Mouse (Mus musculus) embryonic fibroblast, embryonic 13.5 days (primary cell): ENCODE measurements around the gene Lamc3.

Experiments used
- CTCF ChIP-seq: IDR thresholded peaks from 2 replicates; pipeline ENCODE4 v1.5.1; 2011; ENCODE audit warnings: mild to moderate bottlenecking, control low read depth, low read length, moderate library complexity, borderline replicate concordance; ENCODE audit not compliant: insufficient read depth
- POLR2A ChIP-seq: IDR thresholded peaks from 2 replicates; pipeline ENCODE4 v1.6.1; 2011; ENCODE audit warnings: low read depth, mild to moderate bottlenecking, control low read depth, low read length, moderate library complexity

- TF ChIP-seq CTCF (no peak), POLR2A (no peak)
Measured at GRCm38 (mm10) chr2:31865794-31866193, 21.3 kb upstream of the Lamc3 start.
